Mouse (Mus musculus) lung, adult 2 months (tissue): ENCODE results near the gene Ttc23.

Experiments used
- CTCF ChIP-seq: fragments of 200-500 bp; IDR thresholded peaks from 2 replicates; pipeline ENCODE4 v1.5.1; 2011; ENCODE audit warnings: mild to moderate bottlenecking, low read length, control low read depth; ENCODE audit not compliant: insufficient read depth
- POLR2A ChIP-seq: fragments of 200-500 bp; IDR thresholded peaks from 2 replicates; pipeline ENCODE4 v1.6.1; 2011; ENCODE audit warnings: low read depth, mild to moderate bottlenecking, control low read depth, low read length, borderline replicate concordance; ENCODE audit errors: extremely low read depth

- no peak for TF ChIP-seq CTCF
- no peak for TF ChIP-seq POLR2A
Measured at GRCm38 (mm10) chr7:67695906-67696305, 48.7 kb downstream of the Ttc23 start.
